Mouse (Mus musculus) naive thymus-derived CD4-positive, alpha-beta T cell, adult 2 months (primary cell): ENCODE measurements at regions not wholly inside any gene's neighbourhood (a gene's known extent, or its start where the extent isn't known, plus 50 kb on each side); places are given as distances from the start of the nearest gene placed in this dataset.
A peak's percentile ranks its signal among the peaks of the same experiment; 100 is the strongest.

Experiments
- DNase-seq: peaks from one replicate; pipeline ENCODE4 v3.0.0-alpha.2; 2011; ENCODE audit warnings: low read depth

GRCm38 (mm10) chrX:96876239-96876638 is 163.0 kb downstream of the Gpr165 start:
- DNase-seq = no peak

GRCm38 (mm10) chrX:96878721-96879120 is 165.5 kb downstream of the Gpr165 start:
- DNase-seq = peak; percentile 0

- no peak for DNase-seq
These were observed 165.9 kb downstream of the Gpr165 start for GRCm38 (mm10) chrX:96879154-96879553.

- DNase-seq = peak; percentile 25
These were observed 171.8 kb upstream of the Pgr15l start for GRCm38 (mm10) chrX:96900636-96901035.
